Mouse (Mus musculus) gastrocnemius, postnatal 4 days (tissue): ENCODE results near the gene Gm21762. TPM values are rescaled to one million over a fixed set of nuclear protein-coding genes. Genes with fewer than 3 reads are reported as not detected.
"Not testable (repeated sequence)": the region's sequence is repeated elsewhere in the genome, so short reads cannot be mapped to it uniquely, and the experiment has no call there.

ENCODE experiments used
- DNase-seq, 2 experiments: peaks; one replicate each; pipeline ENCODE4 v3.0.0; 2021 to 2022; ENCODE audit warnings: low spot score in 2 of 2, mixed read lengths in 2 of 2
- long read RNA-seq, 2 experiments: library from polyadenylated mRNA; stranded (forward); transcript quantifications; one replicate each; pipeline ENCODE4 v2.0.0; 2021
- total RNA-seq, 2 experiments: library from RNA; stranded (reverse); gene quantifications; 2 replicates each; pipeline ENCODE4 v1.2.3; 2021

Gm21762 gene
- not detected for total RNA-seq
- long read RNA-seq, experiment 1 = 0 reads
- long read RNA-seq, experiment 2 = 0 reads

GRCm38 (mm10) chr13:120215847-120216246 lies at the start of gene Gm21762:
Gm21762 (minus strand) TSS chr13:120215947.
- DNase-seq = not testable (repeated sequence)

- not testable (repeated sequence) for DNase-seq
These were observed 47.1 kb upstream of the Gm21762 start, which contains the start of gene AF067061 for GRCm38 (mm10) chr13:120262870-120263269. AF067061 (plus strand) TSS chr13:120263114.

- not testable (repeated sequence) for DNase-seq
These were observed 44.0 kb upstream of the Gm21762 start for GRCm38 (mm10) chr13:120259718-120260117.

GRCm38 (mm10) chr13:120258817-120259658 lies 43.3 kb upstream of the Gm21762 start:
- not testable (repeated sequence) for DNase-seq

- not testable (repeated sequence) for DNase-seq
These were observed 35.6 kb upstream of the Gm21762 start for GRCm38 (mm10) chr13:120251208-120251924.

GRCm38 (mm10) chr13:120238811-120239210 lies 23.1 kb upstream of the Gm21762 start, which contains the start of gene Gm21731:
Gm21731 (plus strand) TSS chr13:120239111.
- not testable (repeated sequence) for DNase-seq

GRCm38 (mm10) chr13:120232447-120233049 lies 16.8 kb upstream of the Gm21762 start:
- DNase-seq = not testable (repeated sequence)

- DNase-seq = not testable (repeated sequence)
These were observed 16.1 kb upstream of the Gm21762 start for GRCm38 (mm10) chr13:120231798-120232197.

GRCm38 (mm10) chr13:120223012-120223659 lies 7.4 kb upstream of the Gm21762 start:
- not testable (repeated sequence) for DNase-seq

GRCm38 (mm10) chr13:120220922-120221321 lies 5.2 kb upstream of the Gm21762 start:
- not testable (repeated sequence) for DNase-seq

GRCm38 (mm10) chr13:120196189-120196821 lies 19.4 kb downstream of the Gm21762 start:
- not testable (repeated sequence) for DNase-seq

GRCm38 (mm10) chr13:120172133-120172532 lies 43.6 kb downstream of the Gm21762 start, which contains the start of gene Gm21818:
Gm21818 (plus strand) TSS chr13:120172433.
- DNase-seq = not testable (repeated sequence)

GRCm38 (mm10) chr13:120168301-120168700 lies 47.4 kb downstream of the Gm21762 start:
- DNase-seq = not testable (repeated sequence)

Other genes starting within 250 kb of the Gm21762 start
- not detected for gene Gm36079, start 188.9 kb downstream of the Gm21762 start, total RNA-seq
- gene Gm21188, start 163.8 kb downstream of the Gm21762 start, total RNA-seq = under 1 TPM in 1 of 2 experiments, not detected in 1; 0.36 TPM
- gene Gm20767, start 75.7 kb downstream of the Gm21762 start, total RNA-seq = not detected
- gene Gm21818, start 43.5 kb downstream of the Gm21762 start, total RNA-seq = not detected
- gene Gm21731, start 23.2 kb upstream of the Gm21762 start, total RNA-seq = not detected
- gene AF067061, start 47.2 kb upstream of the Gm21762 start, total RNA-seq = not detected
- not detected for gene BC147527, start 84.4 kb upstream of the Gm21762 start, total RNA-seq
- gene Tcstv3, start 100.9 kb upstream of the Gm21762 start, total RNA-seq = not detected